Mouse (Mus musculus) lung, postnatal 0 days (tissue): ENCODE data around the gene Trp73. TPM values are rescaled to one million over a fixed set of nuclear protein-coding genes. Genes with fewer than 3 reads are reported as not detected.

Experiments
- ATAC-seq: fragments of 200-750 bp; cut with Nextera tagmentation; 2 replicates; pipeline ENCODE4 v1.8.0; 2017; ENCODE audit warnings: moderate library complexity
- DNase-seq: peaks from one replicate; pipeline ENCODE4 v3.0.0-alpha.2; 2016; ENCODE audit warnings: low spot score
- H3K27ac ChIP-seq: fragments of 300-500 bp; sonication (generic); 2 replicates; pipeline ENCODE4 v1.5.1; 2014; ENCODE audit warnings: antibody characterized with exemption, mild to moderate bottlenecking, low read length, mixed read lengths
- H3K27me3 ChIP-seq: fragments of 300-500 bp; sonication (generic); replicated peaks from 2 replicates; pipeline ENCODE4 v1.6.1; 2014; ENCODE audit warnings: low read length, mixed read lengths; ENCODE audit not compliant: insufficient read depth
- H3K36me3 ChIP-seq: fragments of 300-500 bp; sonication (generic); 2 replicates; pipeline ENCODE4 v1.6.1; 2014; ENCODE audit warnings: low read length, mixed read lengths; ENCODE audit not compliant: insufficient read depth
- H3K4me1 ChIP-seq: fragments of 300-500 bp; sonication (generic); 2 replicates; pipeline ENCODE4 v1.6.1; 2014; ENCODE audit warnings: antibody characterized with exemption, low read depth, low read length, mixed read lengths; ENCODE audit not compliant: insufficient read depth
- H3K4me2 ChIP-seq: fragments of 300-500 bp; sonication (generic); replicated peaks from 2 replicates; pipeline ENCODE4 v1.6.1; 2014; ENCODE audit warnings: low read depth, mild to moderate bottlenecking, low read length, moderate library complexity, mixed read lengths
- H3K4me3 ChIP-seq: fragments of 300-500 bp; sonication (generic); 2 replicates; pipeline ENCODE4 v1.5.1; 2014; ENCODE audit warnings: low read depth, low read length
- H3K9ac ChIP-seq: fragments of 300-500 bp; sonication (generic); replicated peaks from 2 replicates; pipeline ENCODE4 v1.6.1; 2014; ENCODE audit warnings: low read depth, mild to moderate bottlenecking
- H3K9me3 ChIP-seq: fragments of 300-500 bp; sonication (generic); 2 replicates; pipeline ENCODE4 v1.6.1; 2016; ENCODE audit warnings: low read length, mixed read lengths
- CTCF ChIP-seq: IDR thresholded peaks from 2 replicates; pipeline ENCODE4 v1.5.1; 2016; ENCODE audit warnings: antibody characterized with exemption, mild to moderate bottlenecking
- EP300 ChIP-seq: IDR thresholded peaks from 2 replicates; pipeline ENCODE4 v1.6.1; 2016; ENCODE audit warnings: antibody characterized with exemption, mild to moderate bottlenecking, control low read depth
- WGBS: fragments of 180-500 bp; shearing (Covaris S2); extraction: QIAGEN DNeasy Blood & Tissue Kit; methylation state at CpG from one replicate; pipeline ENCODE4 v1.1.7; 2014; 5-methylcytosine and 5-hydroxymethylcytosine counted together
- polyA plus RNA-seq: library from polyadenylated mRNA; unstranded; fragments of >200 nt; fragmentation: Nextera tagmentation; extraction: Ambion mirVana; gene quantifications from 2 replicates; pipeline ENCODE4 v1.2.1, GENCODE M21; 2015

Trp73 gene
- polyA plus RNA-seq, 1 experiment from 2014 or later: 1.8 TPM

DNA sequence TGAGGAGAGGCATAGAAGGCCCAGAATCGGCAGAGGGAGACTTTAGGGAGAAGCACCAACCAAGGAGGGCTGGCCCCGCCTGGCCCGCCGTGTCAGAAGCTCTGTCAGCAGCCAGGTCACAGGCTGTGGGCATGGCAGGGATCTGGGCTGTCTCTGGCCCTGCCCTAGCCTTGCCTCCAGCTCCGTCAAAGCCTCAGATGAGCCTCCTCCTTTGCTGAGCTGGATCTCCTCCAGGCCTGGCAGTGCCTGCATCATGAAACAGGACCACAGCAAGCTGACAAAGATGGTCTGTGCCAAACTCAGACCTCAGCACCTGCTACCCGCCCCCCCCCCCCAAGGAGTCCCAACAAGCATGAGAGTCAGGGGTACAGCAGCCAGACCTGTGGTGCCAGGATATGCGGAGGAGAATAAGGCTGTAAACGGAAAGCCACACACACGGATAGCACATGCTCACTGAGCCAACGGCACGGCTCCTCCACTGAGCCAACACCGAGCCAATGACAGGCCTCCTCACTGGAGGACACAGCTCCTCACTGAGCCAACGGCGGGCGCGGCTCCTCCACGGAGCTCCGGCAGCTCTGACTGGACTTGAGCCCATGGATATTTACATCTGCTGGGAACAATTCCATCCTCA, 30.7 kb downstream of the Trp73 start:
- no peak for TF ChIP-seq CTCF
- TF ChIP-seq EP300: no peak
- WGBS: 26% methylated on average over 16 of the region's 18 CpGs
- H3K27me3 ChIP-seq: no peaks in the 10 kb centered on the region
- H3K4me3 ChIP-seq: no peak overlapping the region
- ATAC-seq: no peak
- no peak for DNase-seq
- no peak overlapping the region for H3K4me2 ChIP-seq
- H3K4me1 ChIP-seq: no peaks in the 10 kb centered on the region; the same call in 1 of the 2 replicates
- H3K9me3 ChIP-seq: no peaks in the 10 kb centered on the region
- H3K36me3 ChIP-seq: no peaks in the 10 kb centered on the region
- no peak overlapping the region for H3K9ac ChIP-seq
- H3K27ac ChIP-seq: no peak overlapping the region

DNA sequence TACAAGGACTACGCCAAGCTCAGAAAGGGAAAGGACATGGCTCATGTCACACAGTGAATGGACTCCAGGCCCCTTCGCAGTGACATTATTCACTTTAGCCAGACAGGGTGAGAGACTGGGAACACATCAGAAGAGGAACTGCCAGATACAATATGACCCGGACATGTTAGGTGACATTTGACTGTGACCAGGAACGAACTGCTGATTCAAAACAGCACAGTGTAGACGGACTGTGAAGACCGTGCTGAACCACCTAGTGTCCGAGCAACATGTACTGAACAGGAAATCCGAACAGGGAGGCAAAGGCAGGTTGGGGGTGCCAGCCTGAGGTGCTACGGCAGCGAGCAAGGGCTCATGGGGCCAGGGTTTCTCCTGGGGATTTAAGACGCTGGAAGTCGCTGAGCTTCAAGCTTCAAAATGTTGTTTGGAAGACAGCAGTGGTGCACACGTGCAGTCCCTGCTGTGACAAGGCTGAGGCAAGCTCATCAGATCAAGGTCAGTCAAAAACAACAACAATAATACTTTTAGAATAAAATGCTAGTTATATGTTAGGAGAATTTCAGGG, 33.4 kb downstream of the Trp73 start:
- TF ChIP-seq EP300 (no peak), CTCF (no peak)
- H3K36me3 ChIP-seq: no peaks in the 10 kb centered on the region
- H3K4me3 ChIP-seq: no peak overlapping the region
- H3K4me2 ChIP-seq: no peak overlapping the region
- H3K9me3 ChIP-seq: no peaks in the 10 kb centered on the region
- 70% methylated on average over 13 of the region's 13 CpGs for WGBS
- DNase-seq (no peak), ATAC-seq (no peak)
- no peak overlapping the region for H3K9ac ChIP-seq
- no peaks in the 10 kb centered on the region for H3K27me3 ChIP-seq
- H3K27ac ChIP-seq: no peak overlapping the region
- no peaks in the 10 kb centered on the region; the same call in 1 of the 2 replicates for H3K4me1 ChIP-seq

DNA sequence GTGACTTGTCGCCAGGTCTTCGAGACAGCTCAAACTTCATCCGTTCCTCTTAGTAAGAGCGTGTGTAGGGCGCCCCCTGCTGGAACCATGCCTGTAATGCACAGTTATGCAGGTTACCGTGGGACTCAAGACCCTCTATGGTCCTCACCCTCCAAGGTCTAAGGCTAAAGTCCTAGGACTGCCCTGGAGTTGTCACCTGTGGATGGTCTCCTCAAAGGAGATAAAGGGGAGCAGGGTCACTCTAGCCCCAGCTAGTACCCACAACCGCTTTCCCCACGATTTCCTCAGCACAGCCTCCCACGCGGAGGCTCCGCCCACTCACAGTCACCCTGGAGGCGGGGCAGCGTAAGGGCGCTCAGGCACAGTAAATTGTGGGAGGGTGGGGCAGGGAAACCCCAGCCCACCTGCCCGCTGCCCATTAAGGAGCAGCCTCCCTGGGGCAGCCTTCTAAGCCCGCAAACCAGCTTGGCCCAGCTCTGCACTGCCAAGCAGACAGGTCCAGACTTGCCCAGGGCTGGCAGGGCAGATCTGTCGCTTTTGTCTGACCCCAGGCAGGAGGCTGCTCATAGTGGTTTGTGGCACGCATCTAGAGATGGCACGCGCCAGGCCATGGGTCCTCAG, 34.5 kb downstream of the Trp73 start:
- no peak overlapping the region for H3K4me3 ChIP-seq
- no peak overlapping the region for H3K9ac ChIP-seq
- peak overlapping the region; percentile 38 for H3K4me2 ChIP-seq
- no peaks in the 10 kb centered on the region for H3K27me3 ChIP-seq
- no peaks in the 10 kb centered on the region; the same call in 1 of the 2 replicates for H3K4me1 ChIP-seq
- H3K9me3 ChIP-seq: no peaks in the 10 kb centered on the region
- H3K36me3 ChIP-seq: no peaks in the 10 kb centered on the region
- 25% methylated on average over 20 of the region's 20 CpGs for WGBS
- TF ChIP-seq CTCF (peak; percentile 84), EP300 (no peak)
- DNase-seq (peak; percentile 68), ATAC-seq (peak; percentile 61)
- no peak overlapping the region for H3K27ac ChIP-seq

DNA sequence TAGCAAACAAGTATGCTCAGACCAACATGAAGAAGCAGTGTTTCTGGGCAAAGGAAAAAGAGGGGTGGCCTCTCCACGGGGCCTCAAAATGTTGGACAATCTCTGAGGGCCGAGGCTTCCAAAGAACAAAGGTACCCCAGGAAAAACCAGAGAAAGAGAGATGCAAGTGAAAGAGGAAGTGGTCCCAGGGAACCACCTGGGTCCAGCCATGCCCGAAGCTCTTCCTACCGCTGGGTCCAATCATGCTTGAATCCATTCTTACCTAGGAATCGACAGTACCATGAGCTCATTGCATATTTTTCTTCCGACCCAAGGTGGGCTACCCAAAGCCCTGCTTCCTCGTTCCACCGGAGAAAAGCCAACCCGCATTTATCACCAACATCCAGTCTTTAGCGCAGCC, 36.1 kb downstream of the Trp73 start:
- Histone ChIP-seq H3K4me2 (no peak overlapping the region), H3K4me3 (no peak overlapping the region)
- TF ChIP-seq CTCF: no peak
- no peak for TF ChIP-seq EP300

DNA sequence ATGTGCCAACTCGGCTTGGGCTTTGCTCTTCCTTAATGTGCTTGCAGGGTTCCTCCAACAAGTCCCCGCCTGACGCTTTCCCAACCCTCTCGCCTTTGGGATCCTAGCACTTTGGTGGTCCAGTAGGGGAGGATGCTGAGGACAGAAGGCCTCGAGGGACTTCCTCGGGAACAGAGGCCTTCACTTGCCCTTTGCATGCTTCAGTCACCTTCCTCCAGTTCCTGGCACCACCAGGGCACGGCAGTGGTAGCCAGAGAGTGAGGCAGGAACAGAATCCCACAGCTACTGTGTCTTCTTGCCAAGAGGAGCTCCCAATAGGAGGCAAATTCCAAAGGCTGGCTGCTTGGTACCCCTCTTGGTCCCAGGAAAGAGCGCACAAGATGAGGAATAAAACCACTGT, 36.6 kb downstream of the Trp73 start:
- Histone ChIP-seq H3K4me3 (no peak overlapping the region), H3K9me3 (no peaks in the 10 kb centered on the region), H3K4me2 (no peak overlapping the region), H3K36me3 (no peaks in the 10 kb centered on the region), H3K27me3 (no peaks in the 10 kb centered on the region; the same call in 1 of the 2 replicates), H3K27ac (no peak overlapping the region), H3K4me1 (no peaks in the 10 kb centered on the region; the same call in 1 of the 2 replicates), H3K9ac (no peak overlapping the region)
- DNase-seq (no peak), ATAC-seq (no peak)
- TF ChIP-seq EP300 (no peak), CTCF (no peak)
- 59% methylated on average over 8 of the region's 8 CpGs for whole genome bisulfite sequencing

More for the DNA sequence above, 36.1 kb downstream of the Trp73 start:
- Histone ChIP-seq H3K9ac (no peak overlapping the region), H3K4me1 (no peaks in the 10 kb centered on the region; the same call in 1 of the 2 replicates), H3K27me3 (no peaks in the 10 kb centered on the region; the same call in 1 of the 2 replicates), H3K36me3 (no peaks in the 10 kb centered on the region), H3K9me3 (no peaks in the 10 kb centered on the region), H3K27ac (no peak overlapping the region)
- DNase-seq (no peak), ATAC-seq (no peak)
- WGBS: 81% methylated on average over 10 of the region's 10 CpGs

DNA sequence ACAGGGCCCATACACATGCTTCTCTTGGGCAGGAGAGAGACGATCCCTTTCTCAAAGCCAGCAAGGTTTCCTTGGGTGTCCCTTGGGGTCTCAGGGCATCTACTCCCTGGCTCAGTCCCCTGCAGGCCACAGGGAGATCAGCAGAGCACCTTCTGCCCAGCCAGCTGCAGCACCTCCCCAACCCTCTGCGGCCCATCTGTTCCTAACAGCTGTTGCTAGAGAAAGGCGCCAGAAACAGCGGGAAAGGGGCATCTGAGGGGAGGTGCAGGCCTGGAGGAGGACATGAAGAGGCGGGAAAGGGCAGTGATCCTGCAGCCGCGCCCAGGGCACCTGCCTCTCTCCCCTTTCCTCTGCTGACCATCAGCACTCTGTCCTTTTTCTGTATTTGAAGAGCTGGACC, 40.6 kb downstream of the Trp73 start:
- DNase-seq: no peak
- H3K9me3 ChIP-seq: no peaks in the 10 kb centered on the region
- H3K4me2 ChIP-seq: no peak overlapping the region
- 36% methylated on average over 7 of the region's 7 CpGs for WGBS
- H3K4me1 ChIP-seq: no peaks in the 10 kb centered on the region
- H3K4me3 ChIP-seq: no peak overlapping the region
- H3K36me3 ChIP-seq: no peaks in the 10 kb centered on the region
- no peak for ATAC-seq
- no peak for TF ChIP-seq EP300
- TF ChIP-seq CTCF: no peak
- no peak overlapping the region for H3K27ac ChIP-seq
- H3K27me3 ChIP-seq: no peaks in the 10 kb centered on the region; the same call in 1 of the 2 replicates
- no peak overlapping the region for H3K9ac ChIP-seq
